Mouse (Mus musculus): ENCODE data around the gene Ptges. TPM values are rescaled to one million over a fixed set of nuclear protein-coding genes. Genes with fewer than 3 reads are reported as not detected.
A peak's percentile ranks its signal among the peaks of the same experiment; 100 is the strongest.
"Not testable (repeated sequence)": the region's sequence is repeated elsewhere in the genome, so short reads cannot be mapped to it uniquely, and the experiment has no call there.

The Ptges gene
- 10 to 100 TPM; 18.6 to 50.4 (median 35.4) TPM for total RNA-seq (2022)

GRCm38 (mm10) chr2:30929483-30930045 is at the start of gene Ptges:
TSS of gene Ptges (minus strand) at chr2:30929863.
- DNase-seq: peak; percentile 80

GRCm38 (mm10) chr2:30967352-30968327 is 38.0 kb upstream of the Ptges start, which contains the start of gene Tor1a:
TSS of gene Tor1a (minus strand) at chr2:30967933.
- peak; percentile 80 for DNase-seq

- no peak for DNase-seq
Measured at GRCm38 (mm10) chr2:30966826-30967225, 37.2 kb upstream of the Ptges start.

- no peak for DNase-seq
Measured at GRCm38 (mm10) chr2:30965627-30966026, 36.0 kb upstream of the Ptges start.

GRCm38 (mm10) chr2:30962570-30963254 is 33.0 kb upstream of the Ptges start:
- no peak for DNase-seq

GRCm38 (mm10) chr2:30959856-30960255 is 30.2 kb upstream of the Ptges start:
- peak; percentile 57 for DNase-seq

- DNase-seq: no peak
Measured at GRCm38 (mm10) chr2:30958726-30959125, 29.1 kb upstream of the Ptges start.

GRCm38 (mm10) chr2:30957511-30957910 is 27.8 kb upstream of the Ptges start:
- no peak for DNase-seq

GRCm38 (mm10) chr2:30954797-30955196 is 25.1 kb upstream of the Ptges start:
- no peak for DNase-seq

- DNase-seq: peak; percentile 80
Measured at GRCm38 (mm10) chr2:30952824-30953490, 23.3 kb upstream of the Ptges start, which contains the start of gene Tor1b. TSS of gene Tor1b (plus strand) at chr2:30952959.

GRCm38 (mm10) chr2:30952457-30952823 is 22.8 kb upstream of the Ptges start:
- no peak for DNase-seq

- peak; percentile 49 for DNase-seq
Measured at GRCm38 (mm10) chr2:30942603-30943011, 12.9 kb upstream of the Ptges start.

GRCm38 (mm10) chr2:30942116-30942515 is 12.5 kb upstream of the Ptges start:
- DNase-seq: not testable (repeated sequence)

- DNase-seq: no peak
Measured at GRCm38 (mm10) chr2:30941586-30941985, 11.9 kb upstream of the Ptges start.

GRCm38 (mm10) chr2:30938574-30938991 is 8.9 kb upstream of the Ptges start:
- no peak for DNase-seq

- no peak for DNase-seq
Measured at GRCm38 (mm10) chr2:30937731-30938130, 8.1 kb upstream of the Ptges start.

- DNase-seq: no peak
Measured at GRCm38 (mm10) chr2:30936808-30937207, 7.1 kb upstream of the Ptges start.

- peak; percentile 64 for DNase-seq
Measured at GRCm38 (mm10) chr2:30933917-30934450, 4.3 kb upstream of the Ptges start.

GRCm38 (mm10) chr2:30933032-30933431 is 3.4 kb upstream of the Ptges start:
- no peak for DNase-seq

- DNase-seq: no peak
Measured at GRCm38 (mm10) chr2:30931922-30932321, 2.3 kb upstream of the Ptges start.

- DNase-seq: not testable (repeated sequence)
Measured at GRCm38 (mm10) chr2:30930846-30931245, 1.2 kb upstream of the Ptges start.

GRCm38 (mm10) chr2:30928893-30929482 is 675 bp downstream of the Ptges start:
- peak; percentile 74 for DNase-seq
